In the genomic region with DNA sequence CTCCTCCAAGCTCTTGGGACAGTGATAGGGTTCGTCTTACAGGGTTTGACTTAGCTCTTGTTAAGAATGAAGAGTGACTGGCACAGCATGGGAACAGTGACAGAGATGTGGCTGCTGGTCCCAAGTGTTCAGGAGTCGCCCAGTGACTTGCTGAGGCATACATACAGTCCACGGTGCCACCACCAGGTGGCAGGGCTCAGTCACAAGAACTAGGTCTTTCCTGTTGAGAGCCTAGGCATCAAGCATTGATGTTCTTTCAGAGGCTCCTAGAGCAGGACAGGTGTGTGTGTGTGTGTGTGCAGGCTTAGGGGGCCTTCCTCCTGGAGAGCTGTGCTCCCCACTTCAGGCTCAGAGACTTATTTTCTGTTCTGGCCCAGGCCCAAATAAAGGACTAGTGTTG, we compare ENCODE assay signal across 9 mouse cellular contexts. TPM values are rescaled to one million over a fixed set of nuclear protein-coding genes. Genes with fewer than 3 reads are reported as not detected.
DNase-seq lines count a peak whose midpoint lies in the region; ATAC-seq and TF ChIP-seq lines count a peak whose summit lies in the region.
"Had no signal": no experiment of that assay in that cellular context is flagged by ENCODE, and none has a peak within 500 bp of the region (broad histone marks: within the 10 kb centered on the region; RNA-seq: fewer than 3 reads in every experiment).

No protein-coding gene starts in this region.

- 16% methylated on average over 3 of the region's 3 CpGs for WGBS in forebrain, embryonic 14.5 days
- 24% methylated on average over 3 of the region's 3 CpGs for WGBS in lung, embryonic 15.5 days

- ATAC-seq in G1E (ENCODE audit: extremely low read depth, insufficient number of reproducible peaks, low FRiP score, poor library complexity, severe bottlenecking): peak; percentile 49; the same call in 1 of the 2 replicates
- peak; percentile 82 for ATAC-seq in forebrain, embryonic 14.5 days
- peak; percentile 67 to 70; a peak in 3 of 4 replicates for ATAC-seq in hematopoietic stem cell, adult 5-6 weeks (replicated peaks in 1 of 2; ENCODE audit: insufficient read depth in 1 of 2, low FRiP score in 2 of 2, low TSS enrichment in 1 of 2, low read depth in 1 of 2, poor library complexity in 2 of 2, severe bottlenecking in 2 of 2)
- peak; percentile 55 for ATAC-seq in lung, embryonic 15.5 days (ENCODE audit: borderline replicate concordance, extremely low read depth, low FRiP score, low TSS enrichment)

- H3K4me1 ChIP-seq in G1E (ENCODE audit: insufficient read depth, low read depth, low read length): no peaks in the 10 kb centered on the region
- H3K4me1 ChIP-seq in forebrain, embryonic 14.5 days (ENCODE audit: control insufficient read depth, insufficient read depth, low read length): no peaks in the 10 kb centered on the region
- H3K4me1 ChIP-seq in lung, embryonic 15.5 days: peaks cover 10% of the 10 kb centered on the region; the same call in 1 of the 2 replicates
- H3K4me1 ChIP-seq: limb, embryonic 12.5 days had no signal

- DNase-seq in G1E (ENCODE audit: low spot score): peak; percentile 66
- peak; percentile 67 for DNase-seq in cerebellum, adult 11-12 months
- DNase-seq in forebrain, embryonic 14.5 days (ENCODE audit: low spot score): peak; percentile 89
- DNase-seq in layer of hippocampus, adult 2 months (ENCODE audit: low spot score in 2 of 2): peak; percentile 86 to 87
- peak; percentile 65 for DNase-seq in retina, postnatal 7 days (ENCODE audit: low read depth, low spot score)
- peak; percentile 68 to 72 for DNase-seq in thymus, postnatal 36 days

- peaks cover 91% of the 10 kb centered on the region for H3K36me3 ChIP-seq in G1E (replicated peaks)
- peaks cover 12% of the 10 kb centered on the region; the same call in 1 of the 2 replicates for H3K36me3 ChIP-seq in forebrain, embryonic 14.5 days (ENCODE audit: control insufficient read depth, insufficient read depth, low read length)
- peaks cover 28% of the 10 kb centered on the region for H3K36me3 ChIP-seq in lung, embryonic 15.5 days

- no peak overlapping the region for H3K27ac ChIP-seq in forebrain, embryonic 14.5 days (ENCODE audit: low read depth, low read length)
- peak overlapping the region; percentile 94 for H3K27ac ChIP-seq in layer of hippocampus, adult 2 months
- H3K27ac ChIP-seq in lung, embryonic 15.5 days: no peak overlapping the region
- H3K27ac ChIP-seq: limb, embryonic 12.5 days had no signal

- TF ChIP-seq CTCF in G1E (IDR thresholded peaks at IDR 0.05; ENCODE audit: low read depth, low read length): peak; percentile 61; the same call in 1 of the 2 replicates
- peak; percentile 93 for TF ChIP-seq CTCF in layer of hippocampus, adult 2 months (conservative IDR thresholded peaks at IDR 0.05)

- H3K4me3 ChIP-seq in G1E (ENCODE audit: low read depth, low read length): no peak overlapping the region
- no peak overlapping the region for H3K4me3 ChIP-seq in forebrain, embryonic 14.5 days (ENCODE audit: low read depth, low read length)
- no peak overlapping the region for H3K4me3 ChIP-seq in layer of hippocampus, adult 2 months
- H3K4me3 ChIP-seq in lung, embryonic 15.5 days: no peak overlapping the region
- H3K4me3 ChIP-seq: limb, embryonic 12.5 days had no signal

- H3K9me3 ChIP-seq in G1E (replicated peaks): no peaks in the 10 kb centered on the region
- no peaks in the 10 kb centered on the region for H3K9me3 ChIP-seq in forebrain, embryonic 14.5 days (replicated peaks; ENCODE audit: control insufficient read depth, low read length)
- no peaks in the 10 kb centered on the region for H3K9me3 ChIP-seq in lung, embryonic 15.5 days
- H3K9me3 ChIP-seq: limb, embryonic 12.5 days had no signal

- no peak overlapping the region for H3K4me2 ChIP-seq in forebrain, embryonic 14.5 days (ENCODE audit: low read length)
- no peak overlapping the region for H3K4me2 ChIP-seq in lung, embryonic 15.5 days
- H3K4me2 ChIP-seq: limb, embryonic 12.5 days had no signal

- H3K27me3 ChIP-seq in G1E (ENCODE audit: insufficient read depth, low read length): no peaks in the 10 kb centered on the region
- no peaks in the 10 kb centered on the region for H3K27me3 ChIP-seq in forebrain, embryonic 14.5 days (replicated peaks; ENCODE audit: control insufficient read depth, insufficient read depth, low read length)
- H3K27me3 ChIP-seq in lung, embryonic 15.5 days: no peaks in the 10 kb centered on the region
- H3K27me3 ChIP-seq: limb, embryonic 12.5 days had no signal

- H3K9ac ChIP-seq in forebrain, embryonic 14.5 days (ENCODE audit: low read length): no peak overlapping the region
- no peak overlapping the region for H3K9ac ChIP-seq in lung, embryonic 15.5 days
- H3K9ac ChIP-seq: limb, embryonic 12.5 days had no signal

RNA-seq across cellular contexts. Expression of a gene that starts 8.0 kb away (rescaled TPM):
- 20.2 and 31.7 TPM in 2 replicates for total RNA-seq in G1E (2014; fragmentation: Nextera tagmentation)
- 25.6 and 28.8 TPM in 2 replicates for total RNA-seq in G1E (2017)
- polyA plus RNA-seq in G1E (2012): 8.8 and 14.8 TPM in 2 replicates
- 11.8 and 12.1 TPM in 2 replicates for polyA plus RNA-seq in forebrain, embryonic 14.5 days (2014; fragmentation: Nextera tagmentation; extraction: Ambion mirVana)
- 13.9 and 14.8 TPM in 2 replicates for total RNA-seq in hematopoietic stem cell, adult 5-6 weeks (2017)
- total RNA-seq in layer of hippocampus, adult 2 months (2021): 10 to 100 TPM in 1 of 2 experiments, 1 to 10 TPM in 1; 8.6 to 14.5 TPM
- polyA plus RNA-seq in lung, embryonic 15.5 days (2015; fragmentation: Nextera tagmentation; extraction: Ambion mirVana): 29.5 and 32.0 TPM in 2 replicates

RNA-seq across cellular contexts. Expression of a gene that starts 40.4 kb away (rescaled TPM):
- 59.1 and 67.8 TPM in 2 replicates for total RNA-seq in G1E (2014; fragmentation: Nextera tagmentation)
- total RNA-seq in G1E (2017): 41.7 and 44.2 TPM in 2 replicates
- polyA plus RNA-seq in G1E (2012): 8.5 and 10.3 TPM in 2 replicates
- 91.5 and 110 TPM in 2 replicates for polyA plus RNA-seq in forebrain, embryonic 14.5 days (2014; fragmentation: Nextera tagmentation; extraction: Ambion mirVana)
- 72.1 and 85.4 TPM in 2 replicates for total RNA-seq in hematopoietic stem cell, adult 5-6 weeks (2017)
- total RNA-seq in layer of hippocampus, adult 2 months (2021): 100 to 1,000 TPM; 149 to 154 TPM
- 124 and 132 TPM in 2 replicates for polyA plus RNA-seq in lung, embryonic 15.5 days (2015; fragmentation: Nextera tagmentation; extraction: Ambion mirVana)
